Mouse (Mus musculus) embryo, embryonic 10.5 days (tissue): ENCODE measurements around the gene Tnfrsf1b.

Experiments
- DNase-seq: peaks from one replicate; pipeline ENCODE4 v3.0.0-alpha.2; 2015; ENCODE audit warnings: low spot score

Gene Tnfrsf1b

GRCm38 (mm10) chr4:145246173-145247011 lies at the start of gene Tnfrsf1b:
TSS of gene Tnfrsf1b (minus strand) at chr4:145246870.
- peak; percentile 54 for DNase-seq

- DNase-seq, result peak; percentile 71
Observed at GRCm38 (mm10) chr4:145295589-145296300, 49.1 kb upstream of the Tnfrsf1b start.

GRCm38 (mm10) chr4:145294588-145294987 lies 47.9 kb upstream of the Tnfrsf1b start:
- no peak for DNase-seq

DNA sequence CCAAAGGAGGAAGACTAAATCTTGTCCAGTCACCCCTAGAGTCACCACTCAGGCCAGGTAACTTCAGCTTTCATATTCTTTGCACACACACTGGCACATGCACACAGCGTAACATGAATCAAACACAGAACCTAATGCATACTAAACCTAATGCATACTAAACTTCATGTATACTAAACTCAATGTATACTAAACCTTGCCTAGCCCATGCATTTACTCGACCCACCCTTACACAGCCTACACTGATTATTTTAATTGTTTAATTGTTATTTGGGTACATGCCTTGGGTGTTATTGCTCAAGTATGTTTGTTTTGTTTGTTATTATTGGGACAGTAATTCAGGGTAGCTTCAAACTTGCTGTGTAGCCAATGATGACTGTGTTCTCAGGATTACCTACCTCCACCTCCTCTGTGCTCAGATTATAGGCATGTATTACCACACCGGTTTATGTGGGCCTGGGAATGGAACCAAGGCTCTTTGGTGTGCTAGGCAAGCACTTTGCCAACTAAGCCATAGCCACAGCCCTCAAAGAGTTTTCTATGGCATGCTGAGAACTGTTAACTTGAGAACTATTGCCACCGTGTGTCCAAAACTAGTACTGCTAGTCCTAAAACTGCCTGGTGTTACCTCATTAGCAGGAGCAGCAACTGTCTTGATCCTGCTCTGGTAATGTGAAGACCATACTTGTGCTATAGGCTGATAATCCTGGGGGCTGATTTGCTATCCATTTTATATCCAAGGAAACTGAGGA lies 39.9 kb upstream of the Tnfrsf1b start:
- DNase-seq, result peak; percentile 89

DNA sequence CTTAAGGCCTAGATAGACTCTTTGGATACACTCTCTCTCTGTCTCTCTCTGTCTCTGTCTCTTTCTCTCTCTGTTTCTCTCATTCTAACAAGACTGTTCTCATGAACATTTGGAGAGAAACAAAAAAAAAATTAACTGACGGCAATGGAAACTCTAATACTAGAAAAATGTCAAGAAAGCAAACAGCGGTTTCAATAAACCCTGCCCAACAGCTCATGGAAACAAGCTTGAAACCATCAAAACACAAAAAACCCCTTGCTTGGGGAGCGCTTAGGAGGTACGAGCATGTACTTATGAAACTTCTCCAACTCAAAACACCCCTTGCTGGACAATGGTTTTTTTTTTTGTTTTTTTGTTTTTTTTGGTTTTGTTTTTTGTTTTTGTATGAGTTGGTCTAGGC lies 38.0 kb upstream of the Tnfrsf1b start:
- no peak for DNase-seq

- DNase-seq, result no peak
Observed at GRCm38 (mm10) chr4:145283441-145283840, 36.8 kb upstream of the Tnfrsf1b start.

- no peak for DNase-seq
Observed at GRCm38 (mm10) chr4:145280966-145281365, 34.3 kb upstream of the Tnfrsf1b start.

DNA sequence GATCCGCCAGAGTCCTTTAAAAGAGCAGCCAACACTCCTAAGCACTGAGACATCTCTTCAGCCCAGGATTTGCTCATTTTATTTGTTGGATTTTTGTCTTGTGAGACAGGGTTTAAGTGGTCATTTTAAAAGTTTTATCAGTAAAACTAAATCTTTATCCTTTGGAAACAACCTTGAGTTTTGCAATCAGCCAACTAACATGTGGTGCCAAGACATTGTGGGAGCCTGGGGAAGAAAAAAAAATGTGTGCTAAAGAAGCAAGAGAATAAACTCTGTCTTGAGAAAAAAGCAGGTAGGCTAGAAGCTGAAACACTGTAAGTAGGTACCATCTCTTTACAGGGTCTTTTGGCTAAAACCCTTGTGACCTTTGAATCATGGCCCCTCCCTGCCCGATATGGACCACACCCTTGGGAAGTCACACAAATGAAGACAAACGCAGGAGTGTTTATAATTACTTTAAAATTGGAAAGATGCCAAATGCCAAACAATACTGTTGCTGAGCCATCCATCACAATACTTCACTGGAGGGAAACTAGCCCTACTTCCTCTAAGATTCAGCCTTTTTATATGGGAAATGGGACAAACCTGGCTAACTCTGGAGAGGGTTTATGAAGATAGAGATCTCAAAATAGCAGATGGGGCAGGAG lies 32.2 kb upstream of the Tnfrsf1b start:
- DNase-seq, result no peak

DNA sequence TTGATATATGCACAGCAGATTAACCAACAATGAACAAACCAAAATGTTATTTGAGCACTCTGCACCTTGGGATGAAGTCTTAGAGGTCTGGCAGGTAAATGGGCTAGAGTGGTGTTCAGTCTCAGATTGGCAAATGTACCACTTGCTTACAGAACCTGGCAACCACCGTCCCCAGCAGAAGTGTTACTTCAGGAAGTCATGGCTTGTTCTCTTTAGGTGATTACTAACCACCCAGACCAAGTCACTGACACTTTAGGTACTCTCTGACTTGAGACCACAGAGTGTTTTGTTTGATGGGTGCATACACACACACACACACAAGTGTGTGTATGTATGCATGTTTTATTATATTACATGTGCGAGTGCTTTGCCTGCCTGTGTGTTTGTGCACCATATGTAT lies 31.6 kb upstream of the Tnfrsf1b start:
- DNase-seq, result no peak

DNA sequence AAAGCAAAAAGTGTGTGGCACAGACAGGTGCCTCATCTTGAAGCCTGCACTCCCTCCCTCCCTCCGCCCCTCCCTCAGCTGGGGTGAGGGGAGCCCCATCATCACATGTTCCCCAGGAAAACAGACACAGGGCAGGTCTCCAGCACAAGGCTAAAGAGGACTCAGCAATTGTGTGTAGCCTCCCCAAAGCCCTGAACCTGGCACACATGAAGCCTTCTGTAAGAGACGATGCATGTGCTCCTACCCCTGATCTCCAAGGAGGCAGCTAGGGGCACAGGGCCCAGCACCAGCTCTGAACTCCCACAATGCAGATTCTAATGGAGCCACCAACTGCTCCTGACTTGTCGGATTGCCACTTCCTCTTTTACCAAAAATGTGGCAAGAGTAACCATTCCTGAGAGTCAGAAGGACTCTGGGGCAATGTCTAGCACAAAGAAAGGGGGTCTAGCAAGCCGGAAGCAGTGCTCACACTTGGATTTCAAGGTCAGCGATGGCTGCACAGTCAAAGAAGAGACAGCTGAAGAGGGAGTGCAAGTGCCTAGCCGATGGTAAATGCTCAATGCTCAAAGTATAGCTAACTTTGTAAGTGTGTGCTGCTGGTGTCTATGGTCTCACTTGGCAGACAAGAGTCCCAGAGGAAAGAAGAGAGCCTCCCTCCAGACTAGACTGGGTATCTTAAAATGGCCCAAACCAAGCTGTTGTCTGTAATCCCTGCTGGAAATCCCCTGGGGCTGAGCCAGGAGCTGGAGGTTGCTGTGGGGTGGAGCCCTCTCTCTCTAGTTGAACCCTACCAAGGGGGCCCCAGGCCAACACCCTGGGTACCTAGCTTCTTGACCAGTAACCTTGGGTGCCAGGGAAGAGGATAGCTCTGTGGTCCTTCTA lies 29.9 kb upstream of the Tnfrsf1b start:
- no peak for DNase-seq

DNA sequence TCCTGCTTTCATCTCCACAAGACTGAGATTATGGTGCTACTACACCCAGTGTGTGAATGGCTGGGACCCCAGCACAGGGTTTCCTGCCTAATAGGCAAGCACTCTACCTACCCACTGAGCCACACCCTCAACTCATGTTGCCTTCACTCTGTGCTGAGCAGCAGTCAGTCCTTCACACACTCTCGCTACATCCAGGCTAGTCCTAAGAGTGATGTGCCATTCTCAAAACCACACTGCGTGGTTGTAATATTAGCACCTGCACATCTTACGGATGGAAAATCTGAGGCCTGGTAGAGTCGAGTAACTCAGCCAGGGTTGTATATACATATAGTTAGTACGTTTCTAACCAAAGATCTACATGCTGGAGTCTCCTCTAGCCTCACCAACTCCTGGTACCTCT lies 28.2 kb upstream of the Tnfrsf1b start:
- no peak for DNase-seq

DNA sequence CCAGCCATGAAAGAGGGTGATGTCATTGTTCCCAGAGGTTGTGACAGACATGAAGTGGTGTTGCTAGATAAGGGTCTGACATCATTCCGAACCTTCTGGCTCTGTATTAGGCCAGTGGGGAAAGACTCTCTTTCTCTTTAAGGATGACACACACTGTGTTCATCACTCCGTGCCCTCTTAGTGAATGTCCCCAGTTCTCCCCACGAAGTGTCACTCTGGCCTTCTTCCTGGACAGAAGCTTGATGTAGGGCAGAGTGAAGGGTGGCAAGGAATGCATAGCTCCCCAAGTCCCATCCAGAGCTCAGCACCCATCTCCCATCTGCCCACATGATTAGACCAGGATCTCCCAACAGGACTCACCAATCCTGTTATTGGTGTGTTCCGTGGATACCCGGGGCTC lies 27.3 kb upstream of the Tnfrsf1b start:
- DNase-seq, result no peak

GRCm38 (mm10) chr4:145272763-145273162 lies 26.1 kb upstream of the Tnfrsf1b start:
- no peak for DNase-seq

- no peak for DNase-seq
Observed at GRCm38 (mm10) chr4:145271634-145272033, 25.0 kb upstream of the Tnfrsf1b start.

GRCm38 (mm10) chr4:145270136-145270535 lies 23.5 kb upstream of the Tnfrsf1b start:
- DNase-seq, result no peak

- no peak for DNase-seq
Observed at GRCm38 (mm10) chr4:145267631-145268110, 21.0 kb upstream of the Tnfrsf1b start.

DNA sequence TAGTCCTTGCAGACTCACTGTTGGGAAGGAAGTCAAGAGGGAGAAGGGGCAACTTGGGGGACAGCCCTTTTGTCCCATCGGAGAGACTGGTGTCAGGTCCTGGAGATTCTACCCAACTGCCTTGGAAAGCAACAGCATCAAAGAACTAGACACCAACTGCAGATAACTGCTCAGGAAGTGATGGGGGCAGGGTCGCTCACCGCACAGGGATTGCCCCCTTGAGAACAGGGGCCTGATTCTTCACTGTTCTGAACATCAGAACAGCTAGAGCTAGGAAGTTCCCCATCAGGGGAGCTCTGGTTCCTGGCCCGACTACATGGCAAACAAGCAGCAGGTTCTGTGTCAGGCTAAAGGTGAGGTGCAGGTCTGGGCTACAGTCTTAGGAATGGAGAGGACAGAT lies 19.8 kb upstream of the Tnfrsf1b start:
- no peak for DNase-seq

DNA sequence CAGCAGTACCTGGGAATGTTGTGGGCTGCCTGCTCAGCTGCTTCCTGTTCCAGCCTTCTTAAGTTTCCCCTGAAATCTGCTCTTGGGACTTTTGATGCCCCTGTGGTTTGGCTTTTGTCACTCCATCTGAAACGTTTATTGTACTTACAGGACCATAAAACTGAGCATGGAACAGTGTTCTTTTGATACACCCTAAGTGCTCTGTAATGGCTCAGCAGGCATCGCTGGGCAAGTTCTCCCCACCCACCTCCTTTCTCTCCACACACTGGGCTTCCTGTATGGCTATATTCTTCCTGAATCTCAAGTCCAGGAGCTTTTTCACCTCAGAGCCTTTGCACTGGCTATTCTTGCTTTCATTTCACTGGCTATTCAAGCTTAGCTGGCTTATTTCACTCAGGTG lies 18.1 kb upstream of the Tnfrsf1b start:
- no peak for DNase-seq

DNA sequence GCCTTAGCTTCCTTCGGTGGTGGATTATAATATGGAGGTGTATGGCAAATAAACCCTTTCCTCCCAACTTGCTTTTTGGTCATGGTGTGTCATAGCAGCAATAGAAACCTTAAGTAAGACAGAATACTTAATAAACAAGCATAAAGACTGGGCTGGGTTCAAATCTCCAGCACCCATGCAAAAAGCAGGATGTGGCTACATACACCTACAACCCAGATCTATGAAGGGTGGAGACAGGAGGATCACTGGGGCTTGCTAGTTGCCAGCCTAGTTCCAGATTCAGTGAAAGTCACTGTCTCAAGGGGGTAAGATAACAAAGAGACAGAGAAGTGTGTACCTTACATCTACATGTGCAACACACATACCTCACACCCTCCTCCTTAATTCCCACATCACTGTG lies 16.9 kb upstream of the Tnfrsf1b start:
- DNase-seq, result no peak

DNA sequence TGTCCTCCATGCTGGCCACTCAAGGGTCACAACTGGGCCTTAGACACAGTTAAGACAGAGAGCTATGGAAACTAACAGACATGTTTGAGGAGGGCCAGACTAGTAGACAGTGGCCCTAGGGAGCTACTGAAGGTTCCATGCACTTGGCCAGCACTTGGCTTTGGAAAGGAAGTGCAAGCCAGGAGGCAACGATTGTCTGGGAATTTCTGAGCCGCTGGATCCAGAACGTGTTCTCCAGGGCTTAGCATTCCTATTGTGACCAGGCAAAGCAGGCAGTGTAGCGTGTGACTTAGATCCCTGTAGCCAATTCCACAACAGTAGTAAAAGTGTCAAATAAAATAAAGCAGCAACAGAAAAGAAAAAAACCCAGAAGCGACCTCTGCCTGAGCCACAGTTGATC lies 14.1 kb upstream of the Tnfrsf1b start:
- no peak for DNase-seq
